ENCODE assay signal across 18 mouse cellular contexts in genomic region chr1:92457758-92458157, GRCm38 (mm10). TPM values are rescaled to one million over a fixed set of nuclear protein-coding genes. Genes with fewer than 3 reads are reported as not detected.
"Had no signal": no experiment of that assay in that cellular context is flagged by ENCODE, and none has a peak within 500 bp of the region (broad histone marks: within the 10 kb centered on the region; RNA-seq: fewer than 3 reads in every experiment).

No protein-coding gene starts in this region.

- DNase-seq: kidney, postnatal 36 days; left cerebral cortex, postnatal 4 days; lung, adult 18-20 months; right cerebral cortex, postnatal 14 days; thymus, postnatal 4 days had no signal

- H3K4me3 ChIP-seq: layer of hippocampus, adult 2 months; limb, embryonic 13.5 days; midbrain, embryonic 12.5 days; neural tube, embryonic 13.5 days had no signal

- H3K9ac ChIP-seq: limb, embryonic 13.5 days; liver, embryonic 14.5 days; midbrain, embryonic 12.5 days; neural tube, embryonic 13.5 days had no signal

- H3K27me3 ChIP-seq: limb, embryonic 13.5 days; midbrain, embryonic 12.5 days; neural tube, embryonic 13.5 days had no signal

- H3K9me3 ChIP-seq: limb, embryonic 13.5 days; midbrain, embryonic 12.5 days had no signal

- H3K4me1 ChIP-seq: limb, embryonic 13.5 days; midbrain, embryonic 12.5 days; neural tube, embryonic 13.5 days had no signal

- H3K4me2 ChIP-seq: limb, embryonic 13.5 days; midbrain, embryonic 12.5 days; neural tube, embryonic 13.5 days had no signal

- H3K27ac ChIP-seq: kidney, postnatal 0 days; layer of hippocampus, adult 2 months; limb, embryonic 13.5 days; liver, embryonic 14.5 days; midbrain, embryonic 12.5 days; neural tube, embryonic 13.5 days had no signal

- ATAC-seq: midbrain, embryonic 16.5 days had no signal

RNA-seq across cellular contexts. Expression of gene Olfr1416, which starts 27.2 kb away (rescaled TPM):
- total RNA-seq: layer of hippocampus, adult 2 months; layer of hippocampus, postnatal 10 days; left cerebral cortex, postnatal 4 days; liver, adult 2 months; megakaryocyte-erythroid progenitor cell, adult 5-6 weeks had no signal
- polyA plus RNA-seq: kidney, postnatal 0 days; limb, embryonic 13.5 days; liver, adult 2 months; liver, embryonic 14.5 days; lung, embryonic 16.5 days; midbrain, embryonic 12.5 days; midbrain, embryonic 16.5 days; neural tube, embryonic 13.5 days; stomach, embryonic 16.5 days; thymus, postnatal 0 days had no signal

RNA-seq across cellular contexts. Expression of gene Olfr1415, which starts 38.1 kb away (rescaled TPM):
- total RNA-seq: layer of hippocampus, adult 2 months; layer of hippocampus, postnatal 10 days; left cerebral cortex, postnatal 4 days; liver, adult 2 months; megakaryocyte-erythroid progenitor cell, adult 5-6 weeks had no signal
- polyA plus RNA-seq: kidney, postnatal 0 days; limb, embryonic 13.5 days; liver, adult 2 months; liver, embryonic 14.5 days; lung, embryonic 16.5 days; midbrain, embryonic 12.5 days; midbrain, embryonic 16.5 days; neural tube, embryonic 13.5 days; stomach, embryonic 16.5 days; thymus, postnatal 0 days had no signal
